Mouse (Mus musculus) embryo, embryonic 11 days (tissue): ENCODE results near the gene Gsto2.
A peak's percentile ranks its signal among the peaks of the same experiment; 100 is the strongest.

Experiments
- DNase-seq: peaks from one replicate; pipeline ENCODE4 v3.0.0-alpha.2; 2015

Gene Gsto2

DNA sequence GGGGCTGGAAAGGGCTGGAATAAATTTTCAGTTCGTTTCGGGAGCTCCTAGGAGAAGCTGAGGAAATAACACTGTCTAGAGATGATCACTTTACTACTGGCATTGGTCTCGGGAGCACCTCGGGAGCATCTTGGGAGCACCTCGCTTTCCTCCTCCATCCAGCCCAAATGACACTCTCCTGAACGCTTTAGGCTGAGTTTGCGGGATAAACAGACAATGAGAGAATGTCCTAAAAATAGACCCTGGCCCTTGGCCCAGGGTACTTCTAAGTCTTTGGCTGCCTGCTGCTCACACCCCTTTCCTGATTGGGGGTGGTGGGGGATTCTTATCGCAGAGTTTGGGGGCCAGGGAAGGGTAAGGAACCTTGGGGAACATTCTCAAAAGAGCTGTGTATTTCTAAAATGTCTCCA, 54.6 kb downstream of the Gsto2 start:
- DNase-seq, result no peak

DNA sequence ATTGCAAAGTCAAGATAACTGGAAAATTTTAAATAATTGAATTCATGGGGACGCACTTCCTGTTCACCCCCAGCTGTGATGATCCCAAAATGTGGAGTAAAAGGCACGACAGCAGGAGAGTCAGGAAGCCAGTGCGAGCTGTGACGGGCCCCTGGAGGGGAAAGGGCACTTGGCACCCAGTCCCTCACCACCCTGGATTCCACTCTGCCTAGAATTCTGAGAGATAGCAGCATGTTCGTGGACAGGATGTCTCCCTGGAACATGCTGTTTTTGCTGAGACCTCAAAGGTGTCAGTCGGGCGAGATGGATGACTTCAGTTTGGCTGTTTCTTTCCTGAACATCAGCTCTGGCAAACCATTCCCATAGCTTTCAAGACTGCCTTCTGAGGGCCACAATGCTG, 60.5 kb downstream of the Gsto2 start:
- DNase-seq, result no peak

DNA sequence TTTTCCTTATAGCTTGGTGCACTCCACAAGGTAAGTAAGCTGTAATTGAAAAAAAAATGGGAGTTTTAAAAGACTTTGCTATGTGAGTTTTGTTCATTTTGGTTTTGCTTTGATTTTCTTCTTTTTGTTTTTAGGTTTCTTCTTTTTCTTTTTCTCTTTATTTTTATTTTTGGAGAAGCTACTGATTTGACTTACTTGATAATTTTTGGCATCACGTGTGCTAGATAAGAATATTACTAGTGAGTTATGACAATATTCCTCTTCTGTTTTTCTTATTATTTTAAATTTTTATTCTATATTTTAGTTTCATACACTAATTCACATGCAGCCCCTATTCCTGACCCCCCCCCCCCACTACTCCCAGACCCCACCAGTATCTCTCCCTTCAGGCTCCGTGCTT, 61.7 kb downstream of the Gsto2 start:
- DNase-seq, result no peak

DNA sequence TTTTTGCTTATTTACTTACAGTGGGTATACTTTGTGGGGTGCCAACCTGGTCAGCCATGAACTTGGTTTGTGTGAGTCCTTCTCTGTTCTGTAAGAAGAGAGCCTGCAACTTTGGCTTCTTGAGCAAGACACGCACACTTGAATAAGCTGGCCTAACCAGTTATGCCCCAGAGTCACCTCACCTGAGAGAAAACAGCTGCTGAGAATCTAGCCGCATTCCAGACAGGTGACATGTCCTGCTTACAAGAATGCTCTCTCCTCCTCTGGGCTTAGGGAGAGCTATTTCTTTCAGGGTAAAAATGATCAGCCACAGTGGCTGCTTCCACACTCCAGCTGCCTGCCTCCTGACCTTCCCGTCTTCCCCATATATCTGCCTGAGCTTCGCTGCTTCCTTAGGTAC, 63.7 kb downstream of the Gsto2 start:
- no peak for DNase-seq

DNA sequence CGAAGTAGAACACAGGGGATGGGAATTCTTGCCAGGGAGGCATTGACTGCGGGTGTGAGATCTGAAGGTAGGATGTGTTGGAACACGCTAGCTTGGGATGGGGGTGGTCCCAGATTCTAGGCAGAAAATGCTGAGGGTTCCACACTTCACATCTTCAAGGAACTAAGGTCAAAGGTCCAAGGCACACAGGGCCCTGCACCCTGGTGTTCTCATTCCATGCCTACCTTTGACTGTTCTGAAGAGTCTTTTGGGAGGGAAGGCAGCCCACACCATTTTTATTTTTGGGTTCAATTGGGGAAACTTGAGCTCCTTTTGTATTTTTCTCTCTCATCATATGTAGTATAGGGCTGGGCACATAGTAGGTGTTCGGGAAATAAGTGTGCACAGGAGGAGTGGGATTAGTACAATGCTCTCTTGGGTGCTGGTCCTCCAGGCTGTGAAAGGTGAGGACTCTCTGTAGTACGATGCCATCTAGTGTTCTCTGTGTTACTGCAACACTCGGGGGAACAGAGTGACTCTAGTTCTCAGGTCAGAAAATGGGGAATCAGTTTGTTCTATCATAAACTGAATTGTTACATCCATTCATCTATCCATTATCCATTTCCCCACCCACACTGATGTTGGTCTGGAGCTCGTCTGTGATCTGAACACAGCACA, 66.8 kb downstream of the Gsto2 start:
- peak; percentile 78 for DNase-seq

DNA sequence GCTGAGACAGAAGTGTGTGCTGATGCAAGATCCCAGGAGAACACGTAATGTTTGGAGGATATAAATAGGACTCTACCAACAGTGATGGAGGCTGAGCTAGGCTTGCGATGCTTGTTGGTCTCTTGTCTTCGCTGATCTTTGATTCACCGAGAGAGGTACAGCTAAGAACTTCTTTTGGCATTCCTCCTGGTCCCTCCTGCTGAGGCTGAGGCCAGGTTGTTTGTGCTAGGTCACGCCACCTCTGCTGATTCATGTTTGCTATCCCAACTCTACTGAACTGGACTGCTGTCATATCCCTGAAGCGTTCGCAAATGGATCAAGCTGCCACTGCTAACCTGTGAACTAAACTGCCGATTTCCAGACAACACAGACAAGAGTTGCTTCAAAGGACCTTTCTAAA, 68.8 kb downstream of the Gsto2 start:
- no peak for DNase-seq

DNA sequence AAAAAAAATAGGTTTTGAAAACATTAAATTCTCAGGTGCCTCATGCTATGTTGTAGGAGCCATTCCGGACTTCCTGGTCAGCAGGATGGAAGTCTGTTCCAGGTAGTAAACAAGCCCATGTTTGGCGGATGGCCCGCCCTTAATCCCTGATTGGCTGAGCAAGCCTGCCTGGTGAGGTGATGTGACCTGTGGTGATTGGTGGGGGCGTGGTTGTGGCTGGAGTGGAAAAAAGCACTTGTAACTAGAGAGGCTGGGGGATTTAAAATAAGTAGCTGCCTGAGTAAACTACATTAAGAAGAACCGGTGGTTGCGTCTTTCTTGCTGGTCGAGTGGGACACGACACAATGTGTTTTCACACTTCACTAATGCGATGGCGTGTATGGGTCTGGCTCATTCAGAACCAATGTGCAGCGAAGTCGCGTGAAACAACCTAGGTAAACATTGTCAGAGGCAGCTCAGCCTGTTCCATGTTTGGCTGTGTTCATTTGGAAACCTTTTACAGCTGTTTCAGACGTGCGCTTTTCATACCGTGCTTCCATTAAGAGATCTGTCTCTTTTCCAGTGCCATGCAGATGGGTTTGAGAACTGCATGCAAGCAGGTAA, 69.4 kb downstream of the Gsto2 start:
- no peak for DNase-seq

DNA sequence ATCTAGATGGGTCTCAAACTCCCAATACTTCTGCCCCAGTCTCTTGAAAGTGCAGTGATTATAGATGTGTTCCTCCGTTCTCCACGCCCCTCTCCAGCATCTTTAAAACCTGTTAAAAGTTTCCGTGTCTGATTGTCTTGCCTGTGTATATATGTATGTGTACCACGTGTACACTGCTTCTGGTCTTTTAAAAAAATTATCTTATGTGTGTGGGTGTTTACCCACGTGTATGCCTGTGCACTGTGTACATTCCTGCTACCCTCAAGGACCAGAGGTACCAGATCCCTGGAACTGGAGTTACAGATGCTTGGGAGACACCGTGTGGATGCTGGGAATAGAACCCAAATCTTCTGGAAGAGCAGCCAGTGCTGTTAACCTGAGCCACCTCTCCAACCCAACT, 70.2 kb downstream of the Gsto2 start:
- no peak for DNase-seq
